Mouse (Mus musculus) liver, postnatal 0 days (tissue): ENCODE data around the gene Foxn3. TPM values are rescaled to one million over a fixed set of nuclear protein-coding genes. Genes with fewer than 3 reads are reported as not detected.

Experiments used
- ATAC-seq: fragments of 200-750 bp; cut with Nextera tagmentation; 2 replicates; pipeline ENCODE4 v1.8.0; 2017; ENCODE audit warnings: mild to moderate bottlenecking, moderate library complexity
- DNase-seq: peaks from one replicate; pipeline ENCODE4 v3.0.0-alpha.2; 2016
- H3K27ac ChIP-seq: fragments of 300-500 bp; sonication (generic); 2 replicates; pipeline ENCODE4 v1.5.1; 2014; ENCODE audit warnings: antibody characterized with exemption, moderate library complexity, mild to moderate bottlenecking, low read depth
- H3K27me3 ChIP-seq: fragments of 300-500 bp; sonication (generic); 2 replicates; pipeline ENCODE4 v1.6.1; 2014; ENCODE audit warnings: low read length, control low read depth, mixed read lengths; ENCODE audit not compliant: insufficient read depth
- H3K36me3 ChIP-seq: fragments of 300-500 bp; sonication (generic); replicated peaks from 2 replicates; pipeline ENCODE4 v1.6.1; 2014; ENCODE audit warnings: mild to moderate bottlenecking, control low read depth, low read length, moderate library complexity, mixed read lengths; ENCODE audit not compliant: insufficient read depth
- H3K4me1 ChIP-seq: fragments of 300-500 bp; sonication (generic); 2 replicates; pipeline ENCODE4 v1.6.1; 2014; ENCODE audit warnings: antibody characterized with exemption, mild to moderate bottlenecking, control low read depth; ENCODE audit not compliant: insufficient read depth
- H3K4me2 ChIP-seq: fragments of 300-500 bp; sonication (generic); 2 replicates; pipeline ENCODE4 v1.6.1; 2014; ENCODE audit warnings: low read depth, mild to moderate bottlenecking, low read length, moderate library complexity, mixed read lengths
- H3K4me3 ChIP-seq: fragments of 300-500 bp; sonication (generic); 2 replicates; pipeline ENCODE4 v1.5.1; 2014; ENCODE audit warnings: low read depth, low read length
- H3K9ac ChIP-seq: fragments of 300-500 bp; sonication (generic); replicated peaks from 2 replicates; pipeline ENCODE4 v1.6.1; 2014; ENCODE audit warnings: mild to moderate bottlenecking, moderate library complexity
- H3K9me3 ChIP-seq: fragments of 300-500 bp; sonication (generic); 2 replicates; pipeline ENCODE4 v1.6.1; 2016; ENCODE audit warnings: mild to moderate bottlenecking, control low read depth, low read length, mixed read lengths
- CTCF ChIP-seq: sonication (generic); IDR thresholded peaks from 2 replicates; pipeline ENCODE4 v1.5.1; 2016; ENCODE audit warnings: antibody characterized with exemption, low read depth
- EP300 ChIP-seq: IDR thresholded peaks from 2 replicates; pipeline ENCODE4 v1.6.1; 2016; ENCODE audit warnings: antibody characterized with exemption, low read depth, mild to moderate bottlenecking
- WGBS: fragments of 180-500 bp; shearing (Covaris S2); extraction: QIAGEN DNeasy Blood & Tissue Kit; methylation state at CpG from one replicate; pipeline ENCODE4 v1.1.7; 2014; ENCODE audit not compliant: insufficient replicate concordance; 5-methylcytosine and 5-hydroxymethylcytosine counted together
- polyA plus RNA-seq: library from polyadenylated mRNA; unstranded; fragments of >200 nt; fragmentation: Nextera tagmentation; extraction: Ambion mirVana; gene quantifications from 2 replicates; pipeline ENCODE4 v1.2.1, GENCODE M21; 2015

Foxn3 gene
- polyA plus RNA-seq, 1 experiment from 2014 or later, result 31.2 TPM

DNA sequence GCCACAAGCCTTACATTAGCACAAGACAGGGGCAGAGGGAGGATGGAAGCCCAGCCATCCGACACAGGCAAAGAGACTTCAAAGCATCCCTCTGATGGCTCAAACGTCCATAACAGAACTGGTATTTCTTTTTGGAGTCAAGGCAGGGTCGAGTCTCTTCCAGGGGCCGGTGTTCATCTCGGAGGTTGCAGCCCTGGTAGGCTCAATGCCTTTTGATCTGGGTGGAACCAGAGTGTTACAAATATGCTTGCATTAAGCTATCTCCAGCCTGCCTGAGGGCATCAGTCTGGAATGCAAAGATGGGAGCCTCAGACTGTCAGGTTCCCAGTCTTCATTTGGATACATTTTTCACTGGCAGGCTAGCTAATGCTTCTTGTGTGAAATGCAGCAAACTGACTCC lies 52.6 kb downstream of the Foxn3 start:
- Histone ChIP-seq H3K9me3 (no peaks in the 10 kb centered on the region), H3K4me3 (no peak overlapping the region), H3K4me2 (no peak overlapping the region), H3K36me3 (no peaks in the 10 kb centered on the region), H3K27me3 (no peaks in the 10 kb centered on the region), H3K27ac (no peak overlapping the region), H3K9ac (no peak overlapping the region), H3K4me1 (peaks cover 10% of the 10 kb centered on the region)
- WGBS, result 74% methylated on average over 5 of the region's 5 CpGs
- TF ChIP-seq EP300 (no peak), CTCF (no peak)
- DNase-seq (no peak), ATAC-seq (no peak)

DNA sequence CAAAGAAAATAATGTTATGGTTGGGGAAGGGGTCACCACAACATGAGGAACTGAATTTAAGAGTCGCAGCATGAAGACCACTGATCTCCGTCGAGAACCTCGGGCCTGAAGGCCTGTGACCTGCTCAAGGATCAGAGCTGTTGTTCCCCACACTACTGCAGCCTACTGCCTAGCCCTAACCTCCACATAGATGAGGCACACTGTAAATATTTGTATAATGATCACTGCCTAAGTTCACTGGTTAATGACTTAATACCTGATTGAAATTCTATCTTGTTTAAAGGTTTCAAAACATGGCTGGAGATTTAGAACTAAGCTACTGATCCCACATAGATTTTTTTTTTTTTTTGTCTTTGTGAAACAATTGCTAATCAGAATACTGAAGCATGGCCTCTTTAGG lies 61.2 kb downstream of the Foxn3 start:
- WGBS, result 73% methylated on average over 4 of the region's 4 CpGs
- H3K4me3 ChIP-seq, result no peak overlapping the region
- no peaks in the 10 kb centered on the region for H3K36me3 ChIP-seq
- H3K4me1 ChIP-seq, result peaks cover 6% of the 10 kb centered on the region
- H3K27ac ChIP-seq, result no peak overlapping the region
- TF ChIP-seq EP300, result no peak
- TF ChIP-seq CTCF, result no peak
- no peak overlapping the region for H3K4me2 ChIP-seq
- DNase-seq, result no peak
- peak; percentile 70 for ATAC-seq
- no peaks in the 10 kb centered on the region for H3K27me3 ChIP-seq
- no peak overlapping the region for H3K9ac ChIP-seq
- H3K9me3 ChIP-seq, result no peaks in the 10 kb centered on the region

DNA sequence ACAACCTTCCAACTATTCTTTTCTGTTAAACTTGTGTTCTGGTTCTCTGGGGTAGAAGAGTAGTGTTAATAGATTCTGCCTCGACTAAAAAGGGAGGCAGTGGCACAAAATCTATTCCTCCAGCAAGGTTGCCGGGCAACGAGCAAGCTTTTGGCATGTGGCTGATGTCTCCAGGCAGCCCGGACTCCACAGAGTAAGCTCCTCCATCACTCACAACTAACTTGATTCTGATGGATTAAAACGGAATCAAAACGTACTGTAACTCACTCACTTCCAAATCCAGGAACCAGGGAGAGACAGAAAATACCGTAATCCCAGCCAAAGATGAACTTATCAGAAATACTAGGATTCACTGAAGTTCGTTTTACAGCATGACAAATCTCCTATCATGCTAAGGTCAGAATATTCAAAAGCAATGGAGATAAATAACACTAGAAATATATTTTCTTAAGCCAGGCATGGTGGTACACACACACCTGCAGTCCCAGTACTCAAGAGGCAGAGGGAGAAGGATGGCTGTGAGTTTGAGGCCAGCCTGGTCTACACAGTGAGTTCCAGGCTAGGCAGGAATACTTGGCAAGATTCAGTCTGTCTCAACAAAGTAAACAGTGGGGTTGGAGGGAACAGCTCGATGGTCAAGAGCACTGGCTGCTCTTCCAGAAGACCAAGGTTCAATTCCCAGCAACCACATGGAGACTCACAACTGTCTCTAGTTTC lies 64.2 kb downstream of the Foxn3 start:
- WGBS, result 78% methylated on average over 9 of the region's 9 CpGs

DNA sequence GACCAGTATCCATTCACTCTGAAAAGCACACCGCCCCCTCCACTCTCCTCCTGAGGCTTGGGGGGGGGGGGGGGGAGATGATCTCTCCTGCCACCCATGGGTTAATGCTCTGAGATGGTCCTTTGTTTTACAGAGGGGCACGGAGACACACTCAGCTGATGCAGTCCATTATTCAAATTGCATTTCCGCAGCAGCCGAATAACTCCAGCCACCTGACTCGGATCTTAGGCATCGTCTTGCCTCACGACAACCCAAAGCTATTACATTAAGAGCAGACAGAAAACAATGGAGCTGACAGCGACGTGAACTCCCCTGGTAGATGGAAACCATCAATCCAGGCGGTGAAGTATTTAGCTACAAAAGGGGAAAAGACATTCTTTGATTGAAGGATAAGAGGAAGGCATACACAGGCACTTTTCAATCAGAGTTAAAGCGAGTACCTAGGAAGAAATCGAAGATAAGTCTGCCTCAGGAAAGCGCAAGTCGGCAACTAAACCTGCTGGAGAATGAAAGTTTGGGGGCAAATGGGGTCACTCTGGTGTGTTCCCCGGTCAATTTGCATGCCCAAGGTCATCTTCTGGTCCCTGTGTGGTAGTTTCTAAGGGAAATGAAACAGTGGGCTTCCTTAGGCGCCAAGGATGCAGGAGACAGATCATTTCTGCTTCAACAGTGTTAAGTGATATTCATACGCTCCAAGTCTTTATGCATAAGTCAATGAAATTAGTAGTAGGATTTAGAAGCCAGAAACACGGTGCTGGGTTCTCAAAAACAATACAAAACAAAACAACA lies 65.0 kb downstream of the Foxn3 start:
- Histone ChIP-seq H3K9ac (no peak overlapping the region), H3K4me3 (no peak overlapping the region), H3K4me2 (no peak overlapping the region), H3K4me1 (peaks cover 7% of the 10 kb centered on the region), H3K27ac (no peak overlapping the region), H3K36me3 (no peaks in the 10 kb centered on the region), H3K9me3 (no peaks in the 10 kb centered on the region), H3K27me3 (no peaks in the 10 kb centered on the region)
- ATAC-seq, result no peak
- TF ChIP-seq CTCF, result no peak
- no peak for TF ChIP-seq EP300
- WGBS, result 76% methylated on average over 18 of the region's 18 CpGs
- DNase-seq, result no peak

More for the DNA sequence above, 64.2 kb downstream of the Foxn3 start:
- H3K27ac ChIP-seq, result no peak overlapping the region
- H3K4me3 ChIP-seq, result no peak overlapping the region
- peaks cover 7% of the 10 kb centered on the region for H3K4me1 ChIP-seq
- DNase-seq, result no peak
- no peaks in the 10 kb centered on the region for H3K9me3 ChIP-seq
- no peak for ATAC-seq
- H3K36me3 ChIP-seq, result no peaks in the 10 kb centered on the region
- no peaks in the 10 kb centered on the region for H3K27me3 ChIP-seq
- TF ChIP-seq CTCF, result no peak
- TF ChIP-seq EP300, result no peak
- no peak overlapping the region for H3K9ac ChIP-seq
- no peak overlapping the region for H3K4me2 ChIP-seq

DNA sequence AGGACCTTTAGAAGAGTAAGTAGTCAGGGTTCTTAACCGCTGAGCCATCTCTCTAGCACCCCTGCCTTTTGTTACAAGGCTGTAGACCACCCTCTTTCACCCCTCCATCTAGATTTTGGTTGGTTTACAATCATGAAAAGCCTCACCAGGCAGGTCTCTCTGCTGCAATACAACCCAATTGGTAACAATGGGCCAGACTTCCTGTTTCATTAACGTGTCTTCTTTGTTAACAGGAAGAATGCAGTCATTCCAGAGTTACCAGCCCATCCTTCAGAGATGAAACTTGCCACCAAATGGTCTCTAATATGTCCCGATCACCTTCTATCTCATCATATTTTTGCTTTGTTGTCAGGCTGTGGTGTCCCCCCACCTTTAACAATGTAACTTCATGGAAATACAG lies 66.4 kb downstream of the Foxn3 start:
- Histone ChIP-seq H3K9me3 (no peaks in the 10 kb centered on the region), H3K4me2 (no peak overlapping the region), H3K4me1 (peaks cover 7% of the 10 kb centered on the region), H3K4me3 (no peak overlapping the region), H3K36me3 (no peaks in the 10 kb centered on the region), H3K27me3 (no peaks in the 10 kb centered on the region), H3K27ac (no peak overlapping the region), H3K9ac (no peak overlapping the region)
- ATAC-seq (no peak), DNase-seq (no peak)
- 56% methylated on average over 3 of the region's 3 CpGs for WGBS
- TF ChIP-seq CTCF, result no peak

DNA sequence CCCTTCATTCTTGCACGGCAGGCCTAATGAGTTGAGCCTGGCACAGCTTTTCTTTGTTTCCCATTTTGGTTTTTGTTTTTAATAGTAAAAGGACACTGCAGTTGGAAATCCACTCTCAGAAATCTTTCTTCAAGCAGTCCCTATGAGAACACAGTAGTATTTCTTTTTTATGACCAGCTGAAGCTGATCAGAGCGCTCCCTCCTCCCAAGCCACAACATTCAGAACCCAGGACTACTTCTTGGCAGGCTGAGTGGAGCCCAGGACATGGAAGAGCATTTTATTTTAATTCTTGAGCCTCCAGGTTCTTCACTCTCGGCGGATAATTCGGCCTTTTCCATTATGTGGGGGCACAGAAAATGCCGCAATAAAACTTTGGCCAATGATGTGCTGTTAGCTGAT lies 73.2 kb downstream of the Foxn3 start:
- Histone ChIP-seq H3K27ac (no peak overlapping the region), H3K4me2 (no peak overlapping the region), H3K4me1 (no peaks in the 10 kb centered on the region), H3K9me3 (no peaks in the 10 kb centered on the region), H3K4me3 (no peak overlapping the region), H3K36me3 (no peaks in the 10 kb centered on the region), H3K9ac (no peak overlapping the region), H3K27me3 (no peaks in the 10 kb centered on the region)
- ATAC-seq (no peak), DNase-seq (no peak)
- 83% methylated on average over 6 of the region's 6 CpGs for WGBS
- no peak for TF ChIP-seq EP300
